Mouse (Mus musculus) limb, embryonic 13.5 days (tissue): ENCODE measurements around the gene Tuba1a. TPM values are rescaled to one million over a fixed set of nuclear protein-coding genes. Genes with fewer than 3 reads are reported as not detected.

Experiments
- ATAC-seq: fragments of 200-750 bp; cut with Nextera tagmentation; 2 replicates; pipeline ENCODE4 v1.8.0; 2017; ENCODE audit warnings: low read depth, moderate number of reproducible peaks, moderate TSS enrichment; ENCODE audit not compliant: low FRiP score
- H3K27ac ChIP-seq: fragments of 300-500 bp; sonication (generic); 2 replicates; pipeline ENCODE4 v1.5.1; 2015; ENCODE audit warnings: inconsistent platforms, mild to moderate bottlenecking, moderate library complexity
- H3K27me3 ChIP-seq: fragments of 300-500 bp; sonication (generic); 2 replicates; pipeline ENCODE4 v1.6.1; 2015; ENCODE audit warnings: mild to moderate bottlenecking, inconsistent platforms
- H3K36me3 ChIP-seq: fragments of 300-500 bp; sonication (generic); 2 replicates; pipeline ENCODE4 v1.6.1; 2015; ENCODE audit warnings: inconsistent platforms, mild to moderate bottlenecking, moderate library complexity
- H3K4me1 ChIP-seq: fragments of 300-500 bp; sonication (generic); 2 replicates; pipeline ENCODE4 v1.6.1; 2015; ENCODE audit warnings: inconsistent platforms
- H3K4me2 ChIP-seq: fragments of 300-500 bp; sonication (generic); replicated peaks from 2 replicates; pipeline ENCODE4 v1.6.1; 2015; ENCODE audit warnings: inconsistent platforms, mild to moderate bottlenecking, moderate library complexity
- H3K4me3 ChIP-seq: fragments of 300-500 bp; sonication (generic); 2 replicates; pipeline ENCODE4 v1.5.1; 2015; ENCODE audit warnings: moderate library complexity, mild to moderate bottlenecking, inconsistent platforms
- H3K9ac ChIP-seq: fragments of 300-500 bp; sonication (generic); 2 replicates; pipeline ENCODE4 v1.6.1; 2015; ENCODE audit warnings: mild to moderate bottlenecking, inconsistent platforms
- H3K9me3 ChIP-seq: fragments of 300-500 bp; sonication (generic); 2 replicates; pipeline ENCODE4 v1.6.1; 2016; ENCODE audit warnings: inconsistent platforms
- WGBS: fragments of 180-500 bp; shearing (Covaris S2); methylation state at CpG from one replicate; pipeline ENCODE4 v1.1.7; 2015; 5-methylcytosine and 5-hydroxymethylcytosine counted together
- polyA plus RNA-seq: library from polyadenylated mRNA; unstranded; fragments of >200 nt; fragmentation: Nextera tagmentation; extraction: Ambion mirVana; gene quantifications from 2 replicates; pipeline ENCODE4 v1.2.1, GENCODE M21; 2015

The Tuba1a gene
- polyA plus RNA-seq, 1 experiment from 2014 or later, result 1,426 TPM

- Histone ChIP-seq H3K4me2 (peak overlapping the region; percentile 75; the same call in 1 of the 2 replicates), H3K27ac (peak overlapping the region; percentile 48; the same call in 1 of the 2 replicates)
- 32% methylated on average over 9 of the region's 9 CpGs for WGBS
These were observed 38.1 kb upstream of the Tuba1a start for GRCm38 (mm10) chr15:98991540-98992050.

GRCm38 (mm10) chr15:98990669-98991539, 37.4 kb upstream of the Tuba1a start:
- H3K4me3 ChIP-seq, result no peak overlapping the region
- H3K36me3 ChIP-seq, result no peaks in the 10 kb centered on the region
- 0 out of 2 replicates have a peak overlapping the region, but pooled peaks have one; percentile 8 for H3K9ac ChIP-seq
- peak overlapping the region; percentile 48; the same call in 1 of the 2 replicates for H3K27ac ChIP-seq
- H3K4me1 ChIP-seq, result peaks cover 60% of the 10 kb centered on the region
- H3K4me2 ChIP-seq, result no peak overlapping the region; the same call in none of the 2 replicates
- no peaks in the 10 kb centered on the region for H3K9me3 ChIP-seq
- no peak for ATAC-seq
- no peaks in the 10 kb centered on the region for H3K27me3 ChIP-seq
- WGBS, result 32% methylated on average over 15 of the region's 15 CpGs

More at GRCm38 (mm10) chr15:98991540-98992050, 38.1 kb upstream of the Tuba1a start:
- Histone ChIP-seq H3K4me1 (peaks cover 53% of the 10 kb centered on the region), H3K27me3 (no peaks in the 10 kb centered on the region), H3K4me3 (no peak overlapping the region), H3K36me3 (no peaks in the 10 kb centered on the region), H3K9ac (no peak overlapping the region), H3K9me3 (no peaks in the 10 kb centered on the region)
- ATAC-seq, result no peak

- Histone ChIP-seq H3K27me3 (no peaks in the 10 kb centered on the region), H3K4me1 (peaks cover 67% of the 10 kb centered on the region), H3K36me3 (no peaks in the 10 kb centered on the region), H3K4me3 (no peak overlapping the region), H3K9me3 (no peaks in the 10 kb centered on the region), H3K27ac (no peak overlapping the region), H3K9ac (no peak overlapping the region), H3K4me2 (no peak overlapping the region)
- WGBS, result 40% methylated on average over 11 of the region's 12 CpGs
- no peak for ATAC-seq
These were observed 36.4 kb upstream of the Tuba1a start for GRCm38 (mm10) chr15:98989701-98990430.

- WGBS, result 85% methylated on average over 3 of the region's 3 CpGs
These were observed 35.3 kb upstream of the Tuba1a start for GRCm38 (mm10) chr15:98988787-98989186.

GRCm38 (mm10) chr15:98987661-98988181, 34.2 kb upstream of the Tuba1a start:
- Histone ChIP-seq H3K9me3 (no peaks in the 10 kb centered on the region), H3K27ac (peak overlapping the region; percentile 91; the same call in 1 of the 2 replicates), H3K4me1 (peaks cover 67% of the 10 kb centered on the region), H3K27me3 (no peaks in the 10 kb centered on the region), H3K4me3 (no peak overlapping the region), H3K9ac (no peak overlapping the region), H3K4me2 (peak overlapping the region; percentile 3; the same call in 1 of the 2 replicates), H3K36me3 (no peaks in the 10 kb centered on the region)
- ATAC-seq, result no peak
- 34% methylated on average over 8 of the region's 8 CpGs for WGBS

More at GRCm38 (mm10) chr15:98988787-98989186, 35.3 kb upstream of the Tuba1a start:
- H3K27ac ChIP-seq, result no peak overlapping the region
- peaks cover 72% of the 10 kb centered on the region for H3K4me1 ChIP-seq
- no peak overlapping the region for H3K4me3 ChIP-seq
- no peaks in the 10 kb centered on the region for H3K36me3 ChIP-seq
- H3K9me3 ChIP-seq, result no peaks in the 10 kb centered on the region
- no peak overlapping the region for H3K4me2 ChIP-seq
- H3K9ac ChIP-seq, result no peak overlapping the region
- no peaks in the 10 kb centered on the region for H3K27me3 ChIP-seq
- ATAC-seq, result no peak

GRCm38 (mm10) chr15:98987077-98987630, 33.7 kb upstream of the Tuba1a start:
- H3K4me1 ChIP-seq, result peaks cover 62% of the 10 kb centered on the region
- no peaks in the 10 kb centered on the region for H3K27me3 ChIP-seq
- H3K4me3 ChIP-seq, result no peak overlapping the region
- no peaks in the 10 kb centered on the region for H3K36me3 ChIP-seq
- WGBS, result 28% methylated on average over 7 of the region's 7 CpGs
- H3K27ac ChIP-seq, result peak overlapping the region; percentile 91; the same call in 1 of the 2 replicates
- ATAC-seq, result no peak
- no peak overlapping the region for H3K4me2 ChIP-seq
- no peak overlapping the region for H3K9ac ChIP-seq
- no peaks in the 10 kb centered on the region for H3K9me3 ChIP-seq

- H3K4me3 ChIP-seq, result peak overlapping the region; percentile 50
- ATAC-seq, result no peak
- H3K27me3 ChIP-seq, result no peaks in the 10 kb centered on the region
- peak overlapping the region; percentile 91 for H3K27ac ChIP-seq
- 36% methylated on average over 12 of the region's 12 CpGs for WGBS
- H3K36me3 ChIP-seq, result no peaks in the 10 kb centered on the region
- no peaks in the 10 kb centered on the region for H3K9me3 ChIP-seq
- H3K4me2 ChIP-seq, result peak overlapping the region; percentile 72
- peak overlapping the region; percentile 76 for H3K9ac ChIP-seq
- peaks cover 53% of the 10 kb centered on the region for H3K4me1 ChIP-seq
These were observed 32.6 kb upstream of the Tuba1a start for GRCm38 (mm10) chr15:98985982-98986715.

GRCm38 (mm10) chr15:98985240-98985981, 31.9 kb upstream of the Tuba1a start:
- Histone ChIP-seq H3K27ac (peak overlapping the region; percentile 91), H3K9ac (peak overlapping the region; percentile 76), H3K36me3 (no peaks in the 10 kb centered on the region), H3K4me1 (peaks cover 46% of the 10 kb centered on the region), H3K4me3 (peak overlapping the region; percentile 50), H3K9me3 (no peaks in the 10 kb centered on the region), H3K27me3 (no peaks in the 10 kb centered on the region), H3K4me2 (peak overlapping the region; percentile 72)
- ATAC-seq, result peak; percentile 72
- 5% methylated on average over 29 of the region's 29 CpGs for WGBS

GRCm38 (mm10) chr15:98984681-98985080, 31.2 kb upstream of the Tuba1a start:
- ATAC-seq, result no peak
- Histone ChIP-seq H3K36me3 (no peaks in the 10 kb centered on the region), H3K9me3 (no peaks in the 10 kb centered on the region), H3K27me3 (no peaks in the 10 kb centered on the region), H3K4me3 (no peak overlapping the region; the same call in 1 of the 2 replicates), H3K27ac (no peak overlapping the region; the same call in 1 of the 2 replicates), H3K9ac (no peak overlapping the region), H3K4me2 (peak overlapping the region; percentile 72), H3K4me1 (peaks cover 39% of the 10 kb centered on the region)
- 62% methylated on average over 6 of the region's 6 CpGs for WGBS

- Histone ChIP-seq H3K4me3 (no peak overlapping the region), H3K27me3 (no peaks in the 10 kb centered on the region), H3K4me2 (no peak overlapping the region), H3K27ac (no peak overlapping the region), H3K9ac (no peak overlapping the region), H3K9me3 (no peaks in the 10 kb centered on the region), H3K4me1 (peaks cover 42% of the 10 kb centered on the region), H3K36me3 (no peaks in the 10 kb centered on the region)
- no peak for ATAC-seq
- WGBS, result 54% methylated on average over 16 of the region's 16 CpGs
These were observed 30.1 kb upstream of the Tuba1a start for GRCm38 (mm10) chr15:98983431-98984081.
